Mouse (Mus musculus): ENCODE measurements around the gene Gm42742.

Gene Gm42742

DNA sequence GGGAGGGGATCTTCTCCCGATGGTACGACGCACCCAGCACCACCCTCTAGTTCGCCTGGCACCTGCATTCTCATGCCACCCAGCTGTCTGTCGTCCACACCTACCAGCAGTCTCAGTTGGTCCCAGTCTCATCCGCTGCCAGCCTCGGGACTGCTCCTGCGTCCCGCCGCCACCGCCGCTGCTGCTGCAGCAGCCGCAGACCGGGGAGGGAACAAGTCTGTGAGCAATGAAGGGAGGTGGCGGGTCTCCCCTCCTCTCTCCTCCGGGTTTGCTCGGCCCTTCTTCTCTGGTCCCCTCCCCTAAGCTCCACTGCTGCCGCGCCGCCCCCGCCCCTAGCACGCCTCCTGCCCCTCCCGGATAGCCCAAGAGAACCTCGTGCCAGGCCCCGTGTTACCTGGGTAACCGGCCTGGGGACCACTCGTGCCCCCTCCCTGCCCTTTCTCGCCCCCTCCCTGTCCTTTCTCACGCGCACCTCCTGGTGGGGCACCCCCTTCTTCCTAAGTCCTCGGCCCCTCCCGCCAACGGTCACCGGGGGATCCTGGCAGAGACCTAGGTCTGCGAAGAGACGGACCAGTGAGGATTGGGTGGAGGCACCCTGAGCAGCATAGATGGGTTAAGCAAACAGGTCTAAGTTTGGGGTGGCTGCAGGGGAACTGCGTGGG lies at the start of gene Gm42742, which contains the start of gene Prrt2:
Gene Gm42742, minus strand, starts transcription at position 197 of the 662 bp plus-strand sequence.
Gene Prrt2, minus strand, starts transcription at position 311 of the 662 bp plus-strand sequence.
- DNase-seq (ENCODE audit: low read depth, low spot score), result no peak

DNA sequence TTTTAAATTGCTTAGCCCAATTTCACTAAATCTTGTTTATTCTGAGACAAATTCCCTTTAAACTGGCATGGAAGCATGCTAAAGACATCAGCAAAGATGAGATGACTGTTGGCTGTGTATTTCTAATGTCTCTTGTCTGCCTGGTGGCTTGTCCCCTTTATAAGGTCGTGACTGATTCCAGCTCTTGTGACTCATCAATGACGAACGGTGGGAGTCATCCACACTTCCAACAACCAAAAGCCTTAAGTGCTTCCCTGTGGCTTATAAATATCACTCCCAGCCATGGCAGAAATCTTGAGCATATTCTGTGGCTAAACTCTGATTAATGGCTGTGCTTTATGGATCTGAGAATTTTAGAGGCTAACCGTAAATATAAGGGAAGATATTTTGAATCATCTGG lies 45.4 kb upstream of the Gm42742 start:
- peak; percentile 34 for DNase-seq (ENCODE audit: low read depth, low spot score)

DNA sequence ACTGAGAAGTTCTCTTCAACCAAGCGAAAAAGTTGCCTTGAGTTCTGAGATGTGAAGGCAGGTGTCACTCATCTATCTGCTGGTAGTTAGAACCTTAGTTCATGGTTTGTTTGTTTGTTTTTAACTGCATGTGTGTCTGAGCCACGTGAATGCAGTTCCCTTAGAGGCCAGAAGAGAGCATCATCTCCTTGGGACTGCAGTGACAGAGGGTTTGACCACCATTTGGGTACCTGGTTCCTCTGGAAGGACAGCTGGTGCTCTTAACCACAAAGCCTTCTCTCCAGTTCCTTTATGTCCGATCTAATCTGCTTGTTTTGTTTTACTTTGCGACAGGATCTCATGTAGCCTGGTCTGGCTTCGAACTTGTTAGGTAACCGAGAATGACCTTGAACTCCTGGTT lies 44.6 kb upstream of the Gm42742 start:
- no peak for DNase-seq (ENCODE audit: low read depth, low spot score)

DNA sequence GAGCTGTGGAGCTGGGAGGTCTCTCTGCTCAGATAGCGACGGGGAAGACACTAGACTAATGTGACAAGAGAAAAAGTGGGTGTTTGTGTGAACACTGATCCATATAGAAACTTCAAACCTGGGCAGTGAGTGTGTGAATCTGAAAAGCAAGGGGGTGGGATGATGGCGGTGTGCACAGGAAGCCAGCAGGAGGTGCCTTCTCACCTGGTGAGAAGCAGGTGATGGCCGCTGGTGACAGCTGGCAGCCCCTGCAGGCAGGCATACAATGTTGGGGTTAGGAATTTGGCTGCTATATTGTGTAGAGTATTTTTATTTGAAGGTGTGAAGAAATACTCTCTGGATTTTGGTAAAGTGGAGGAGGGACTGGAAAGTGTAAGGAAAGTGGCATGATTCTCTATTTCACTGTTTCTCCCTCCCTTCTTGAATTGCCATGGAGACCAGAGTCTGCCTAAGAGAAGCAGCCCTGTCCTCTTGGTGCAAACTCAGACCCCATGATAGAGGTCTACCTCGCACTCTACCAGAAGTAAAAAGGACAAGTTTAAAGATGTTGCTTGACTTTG lies 34.2 kb upstream of the Gm42742 start:
- DNase-seq (ENCODE audit: low read depth, low spot score), result no peak

DNA sequence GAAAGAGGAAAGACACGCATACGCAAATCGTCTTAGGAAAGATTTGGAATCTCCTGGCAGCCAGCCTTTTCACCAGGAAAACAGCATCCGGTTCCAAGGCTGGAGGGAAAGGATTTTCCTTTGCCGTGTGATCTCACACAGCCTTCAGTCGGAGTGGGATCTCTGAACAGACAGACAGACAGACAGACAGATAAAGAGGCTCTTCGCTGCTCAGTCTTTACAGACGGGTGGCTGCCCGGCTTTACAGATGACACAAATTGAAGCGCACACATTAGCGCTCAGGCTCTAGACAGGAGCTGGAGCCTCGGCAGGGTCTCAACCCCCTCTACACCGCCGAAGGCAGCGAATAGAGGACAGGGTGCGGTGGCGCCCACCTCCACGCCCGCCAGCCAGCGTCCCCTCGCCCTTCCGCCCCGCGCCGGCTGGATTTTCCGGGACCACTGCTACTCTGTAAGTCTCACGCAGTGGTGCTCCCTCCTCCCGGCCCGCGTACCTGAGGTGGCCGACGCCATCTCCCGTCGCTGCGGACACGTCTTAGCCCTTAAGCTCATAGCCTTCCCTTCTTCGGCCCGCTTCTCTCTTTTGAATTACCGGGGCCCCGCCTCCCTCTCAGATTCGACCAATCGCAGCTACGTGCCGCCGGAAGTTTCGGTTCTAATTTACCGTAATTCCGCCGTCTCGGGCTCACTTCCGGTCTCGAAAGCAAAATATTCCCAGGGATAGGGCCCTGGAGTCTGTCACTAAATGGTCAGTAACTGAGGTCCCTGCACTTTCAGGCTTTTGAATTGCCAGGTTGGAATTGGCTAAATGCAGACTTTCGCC lies 21.2 kb upstream of the Gm42742 start, which contains the start of gene Kif22:
Gene Kif22, minus strand, starts transcription at position 621 of the 822 bp plus-strand sequence.
- DNase-seq (ENCODE audit: low read depth, low spot score), result peak; percentile 88

DNA sequence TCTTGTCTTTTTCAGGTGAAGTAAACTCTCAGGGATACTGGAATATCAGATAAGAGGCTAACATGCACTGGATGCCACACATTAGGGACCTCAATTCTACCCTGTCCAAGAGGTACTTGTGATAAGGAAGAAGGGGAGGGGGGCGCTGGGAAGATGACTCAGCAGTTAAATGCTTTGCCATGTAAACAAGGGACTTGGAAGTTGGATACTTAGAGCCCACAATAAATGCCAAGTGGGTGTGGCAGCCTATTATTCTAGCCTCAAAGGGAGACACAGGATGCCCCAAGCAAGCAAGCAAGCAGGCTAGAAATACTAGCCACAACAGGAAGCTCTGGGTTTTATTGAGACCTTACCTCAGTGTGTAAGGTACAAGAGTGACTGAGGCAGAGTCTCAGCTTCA lies 10.3 kb upstream of the Gm42742 start:
- peak; percentile 20 for DNase-seq (ENCODE audit: low read depth, low spot score)

DNA sequence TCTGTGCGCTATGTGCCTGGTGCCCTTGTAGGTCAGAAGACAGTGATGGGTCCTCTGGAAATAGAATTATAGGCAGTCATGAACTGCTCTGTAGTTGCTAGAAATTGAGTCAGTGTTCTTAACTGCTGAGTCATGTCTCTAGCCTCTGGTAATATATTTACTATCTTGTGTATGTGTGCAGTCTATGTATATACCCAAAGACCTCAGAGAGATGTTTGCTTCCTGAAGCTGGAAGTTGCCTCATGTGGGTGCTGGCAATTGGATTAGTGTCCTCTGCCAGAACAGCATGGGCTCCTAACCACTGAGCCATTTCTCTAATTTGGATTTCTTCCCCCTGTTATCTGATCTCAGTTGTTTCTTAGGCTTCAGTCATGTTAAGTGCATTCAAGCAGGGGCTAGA lies 9.3 kb upstream of the Gm42742 start:
- DNase-seq (ENCODE audit: low read depth, low spot score), result peak; percentile 49

DNA sequence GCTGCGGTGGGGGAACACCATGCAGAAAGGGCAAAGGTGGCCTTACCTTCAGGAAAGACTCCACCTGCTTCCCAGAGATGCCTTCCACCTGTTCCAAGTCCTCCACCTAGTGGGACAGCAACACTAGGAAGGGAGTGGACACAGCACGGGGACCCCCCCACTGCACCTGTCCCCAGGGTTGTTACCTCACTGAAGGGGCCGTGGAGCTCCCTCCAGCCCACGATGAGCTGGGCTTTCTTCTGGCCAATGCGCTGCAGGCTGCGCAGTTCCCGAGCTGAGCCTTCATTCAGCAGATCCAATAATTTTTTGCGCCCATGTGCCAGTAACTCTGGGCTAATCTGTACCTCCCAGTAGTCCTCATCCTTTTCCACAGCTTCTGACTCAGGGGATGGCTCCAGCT lies 7.0 kb upstream of the Gm42742 start:
- DNase-seq (ENCODE audit: low read depth, low spot score), result no peak

DNA sequence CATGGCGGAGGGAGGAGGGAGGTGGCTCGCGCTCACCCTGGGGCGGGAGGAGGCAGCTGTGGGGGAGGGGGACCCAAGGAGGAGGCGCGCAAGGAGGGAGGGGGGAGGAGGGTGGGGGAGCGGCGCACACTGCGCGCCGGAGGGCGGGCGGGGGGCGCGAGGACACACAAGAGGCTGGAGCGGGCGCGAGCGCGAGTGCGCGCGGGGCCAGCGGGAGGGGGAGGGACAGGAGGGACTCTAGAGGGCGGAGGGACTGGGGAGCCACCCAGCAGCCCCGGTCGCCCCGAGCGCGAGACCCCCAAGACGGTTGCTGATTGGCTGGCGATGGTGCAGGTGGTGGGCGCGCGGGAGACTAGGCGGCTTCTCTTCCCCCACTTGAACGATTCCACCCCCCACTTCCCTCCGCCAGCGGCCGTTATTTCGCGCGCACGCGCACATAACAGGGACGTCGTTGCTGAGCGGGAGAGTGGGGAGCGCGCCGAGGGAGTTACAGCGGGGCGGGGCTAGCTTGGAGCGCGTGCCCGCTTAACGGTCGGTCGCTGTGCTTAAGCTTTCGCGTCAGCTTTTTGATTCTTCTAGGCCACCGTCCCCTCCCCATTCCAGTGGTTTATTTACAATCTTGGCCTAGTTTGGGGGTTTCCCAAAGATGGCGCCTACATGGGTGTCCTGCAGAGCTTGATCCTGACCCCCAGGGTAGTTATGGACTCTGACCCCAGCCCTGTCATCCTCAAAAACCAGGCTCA lies 6.3 kb upstream of the Gm42742 start, which contains the start of gene Maz:
Gene Maz, minus strand, starts transcription at position 54 of the 743 bp plus-strand sequence.
- DNase-seq (ENCODE audit: low read depth, low spot score), result peak; percentile 96

DNA sequence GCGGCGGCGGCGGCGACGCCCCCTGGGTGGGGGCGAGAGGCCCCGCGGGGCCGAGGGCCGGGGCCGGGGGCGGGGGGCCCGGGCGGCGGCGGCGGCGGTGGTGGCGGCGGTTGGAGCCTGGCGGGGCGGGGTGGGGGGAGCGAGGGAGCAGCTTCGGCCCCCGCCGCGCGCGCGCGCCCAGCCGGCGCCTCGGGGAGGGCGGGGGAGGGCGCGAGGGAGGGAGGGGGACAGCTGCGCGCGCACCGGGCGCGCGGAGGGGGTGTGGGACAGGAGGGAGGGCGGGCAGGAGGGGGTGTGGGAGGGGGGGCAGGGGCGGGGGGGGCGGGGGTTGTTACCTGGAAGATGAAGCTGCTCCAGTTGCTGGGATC lies 5.7 kb upstream of the Gm42742 start:
- DNase-seq (ENCODE audit: low read depth, low spot score), result no peak

DNA sequence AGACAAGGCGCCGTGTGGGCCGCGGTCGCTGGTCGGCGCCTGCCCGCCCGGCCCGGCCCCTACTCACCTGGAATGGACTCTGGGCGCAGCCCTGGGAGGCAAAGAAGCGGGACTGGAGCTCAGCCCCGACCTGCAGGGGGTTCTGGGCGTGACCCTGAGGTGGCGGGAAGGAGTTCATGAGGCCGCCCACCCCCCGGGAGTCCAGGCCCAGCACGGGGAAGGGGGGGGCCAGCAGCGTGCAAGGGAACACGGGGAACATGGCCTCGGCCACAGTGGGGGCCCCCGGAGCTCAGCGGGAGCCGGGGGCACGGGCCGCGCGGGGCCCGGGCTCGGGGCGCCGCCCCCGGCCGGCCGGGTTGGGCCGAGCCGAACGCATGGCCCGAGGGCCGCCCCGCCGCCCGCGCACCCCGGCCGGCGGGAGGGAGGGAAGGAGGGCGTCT lies 5.3 kb upstream of the Gm42742 start:
- DNase-seq (ENCODE audit: low read depth, low spot score), result peak; percentile 50

DNA sequence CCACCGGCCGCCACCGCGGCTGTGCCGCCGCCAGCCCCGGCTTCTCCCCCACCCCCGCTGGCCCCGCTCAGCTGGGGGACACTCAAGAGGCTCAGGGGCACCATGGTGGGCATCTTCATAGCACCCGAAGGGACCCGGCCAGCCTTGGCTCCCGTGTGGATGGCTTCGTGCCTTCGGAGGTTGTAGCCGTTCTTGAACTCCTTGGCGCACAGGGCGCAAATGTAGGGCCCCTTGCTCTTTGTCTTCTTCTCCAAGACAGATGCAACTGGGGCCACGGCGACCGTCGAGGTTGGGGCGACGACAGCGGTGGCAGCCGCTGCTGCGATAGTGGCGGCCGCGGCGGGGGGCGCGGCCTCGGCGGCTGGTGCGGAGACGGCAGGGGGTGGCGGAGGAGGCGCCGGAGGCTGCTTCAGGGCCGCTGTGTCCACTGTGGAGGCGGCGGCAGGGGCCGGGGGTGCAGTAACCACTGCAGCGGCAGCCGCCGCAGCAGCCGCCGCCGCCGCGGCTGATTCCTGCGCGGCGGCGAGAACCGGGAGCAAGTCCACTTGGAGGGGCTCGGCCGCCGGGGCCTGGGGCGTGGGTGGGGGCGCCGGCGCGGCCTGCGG lies 4.8 kb upstream of the Gm42742 start:
- DNase-seq (ENCODE audit: low read depth, low spot score), result peak; percentile 33

DNA sequence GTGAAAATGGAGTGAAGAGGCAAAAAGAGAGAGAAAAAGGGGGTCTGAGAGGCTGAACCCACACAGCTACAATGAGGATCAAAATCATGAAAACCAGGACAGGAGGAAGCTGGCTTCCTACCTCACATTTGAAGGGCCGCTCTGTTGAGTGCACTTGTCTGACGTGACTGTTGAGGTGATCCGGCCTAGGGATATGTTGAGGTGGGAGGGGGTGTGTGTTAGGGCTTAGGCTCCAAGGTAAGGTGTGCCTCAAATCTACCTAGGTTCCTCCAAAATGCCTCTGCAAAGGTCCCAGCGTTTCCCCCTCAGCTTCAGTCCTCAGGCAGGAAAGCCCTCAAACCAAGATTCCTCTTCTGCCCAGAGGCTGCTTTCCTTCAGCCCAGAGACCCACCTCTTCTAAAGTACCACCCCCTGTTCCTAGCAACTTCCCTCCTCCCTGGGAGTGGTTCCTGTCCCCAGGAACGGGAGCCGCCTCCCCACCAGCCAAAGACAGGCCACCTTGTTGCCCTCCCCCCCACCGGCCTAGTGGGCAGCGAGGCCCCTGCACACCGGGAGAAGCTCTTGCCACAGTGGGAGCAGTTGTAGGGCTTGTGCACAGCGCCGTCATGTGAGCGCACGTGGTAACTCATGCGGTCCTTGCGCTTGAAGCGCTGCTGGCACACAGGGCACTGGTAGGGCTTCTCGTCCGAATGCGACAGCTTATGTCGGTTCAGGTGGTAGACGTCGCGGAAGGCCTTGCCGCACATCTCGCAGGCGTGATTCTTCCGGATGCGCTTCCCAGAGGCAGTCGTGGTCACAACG lies 4.1 kb upstream of the Gm42742 start:
- peak; percentile 77 for DNase-seq (ENCODE audit: low read depth, low spot score)

DNA sequence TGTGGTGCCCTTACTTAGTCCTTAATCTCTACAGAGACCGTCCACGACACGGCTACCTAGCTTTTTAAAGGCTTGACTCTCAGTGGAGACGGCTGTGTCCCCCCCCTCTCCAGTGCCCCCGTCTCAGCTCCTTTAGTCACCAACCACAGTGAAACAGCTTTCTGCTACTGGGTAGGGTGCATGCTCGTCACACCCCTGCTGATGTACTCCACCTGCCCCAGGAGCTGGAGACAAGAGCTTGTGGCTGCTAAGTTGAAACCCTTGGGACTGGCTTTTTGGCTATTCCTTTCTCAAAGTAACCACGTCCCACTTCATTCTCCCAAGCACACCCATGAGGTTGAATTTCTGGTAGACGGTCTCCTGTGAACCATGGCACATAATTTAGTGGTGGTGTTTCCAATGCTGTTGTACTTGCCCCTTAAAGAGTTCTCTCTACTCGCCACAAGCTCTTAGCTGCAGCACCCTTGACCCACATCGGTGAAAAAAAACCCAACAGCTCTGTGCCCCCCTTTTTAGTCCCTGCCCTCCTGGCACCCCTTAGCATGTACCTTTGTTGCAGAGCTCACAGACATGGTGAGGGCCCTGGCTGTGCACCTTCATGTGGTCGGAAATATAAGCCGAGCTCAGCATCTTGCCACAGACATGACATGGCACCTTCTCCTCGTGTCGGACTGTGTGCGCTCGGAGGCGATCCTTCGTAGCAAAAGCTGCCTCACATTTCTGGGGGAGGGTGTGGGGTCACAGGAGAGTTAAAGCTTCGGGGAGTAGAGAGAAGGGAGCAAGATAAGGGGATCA lies 3.2 kb upstream of the Gm42742 start:
- peak; percentile 23 for DNase-seq (ENCODE audit: low read depth, low spot score)

DNA sequence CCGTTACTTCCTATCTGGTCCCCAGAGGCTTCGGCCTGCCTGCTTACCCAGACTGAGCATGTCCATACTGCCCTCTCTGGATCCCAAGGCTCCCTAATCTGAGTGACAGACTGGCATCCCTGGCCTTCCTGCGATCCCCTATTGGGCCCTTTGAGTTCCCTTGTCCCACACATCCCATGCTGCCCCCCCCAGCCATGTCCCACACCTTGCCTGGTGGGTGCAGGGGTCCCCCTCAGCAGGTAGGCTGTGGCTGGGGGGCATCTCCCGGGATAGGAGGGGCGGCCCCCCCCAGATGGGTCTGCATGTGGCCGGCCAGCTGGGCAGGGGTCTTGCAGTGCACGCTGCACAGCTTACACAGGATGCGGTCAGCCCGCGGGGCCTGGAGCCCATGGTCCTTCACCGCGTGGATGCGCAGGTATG lies 2.4 kb upstream of the Gm42742 start:
- DNase-seq (ENCODE audit: low read depth, low spot score), result no peak

DNA sequence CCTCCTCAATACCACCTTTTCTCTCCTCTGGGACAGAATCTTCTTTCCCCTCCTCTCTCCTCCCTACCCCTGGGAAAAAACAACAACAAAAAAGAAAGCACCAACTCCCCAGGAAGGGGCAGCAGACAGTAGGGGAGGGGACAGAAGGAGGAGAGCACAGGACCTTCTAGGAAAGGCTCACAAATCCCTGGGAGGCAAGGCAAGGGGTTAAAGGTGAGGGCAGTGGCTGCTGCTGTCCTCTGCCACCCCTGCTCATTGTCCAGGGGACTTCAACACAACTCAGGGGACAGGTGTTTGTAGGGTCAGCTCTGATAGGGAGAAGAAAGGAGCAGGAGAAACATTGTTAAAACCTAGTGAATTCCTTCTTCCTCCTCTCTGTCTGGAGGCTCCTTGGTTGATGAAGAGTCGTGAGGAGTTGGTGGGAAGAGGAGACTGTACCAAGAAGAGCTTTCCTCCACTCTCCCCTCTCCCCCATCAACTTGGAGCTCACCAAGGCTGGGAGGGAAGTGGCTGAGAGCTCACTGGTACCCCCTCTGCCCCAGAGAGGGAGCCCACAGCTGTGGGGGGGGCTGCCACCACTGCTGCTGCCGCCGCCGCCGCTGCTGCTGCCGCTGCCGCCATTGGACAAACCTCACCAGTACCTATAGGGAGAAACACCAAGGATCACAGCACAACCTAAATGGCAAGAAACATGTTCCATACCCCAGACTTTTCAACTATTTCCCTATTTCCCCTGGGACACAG lies 1.8 kb upstream of the Gm42742 start:
- DNase-seq (ENCODE audit: low read depth, low spot score), result no peak

DNA sequence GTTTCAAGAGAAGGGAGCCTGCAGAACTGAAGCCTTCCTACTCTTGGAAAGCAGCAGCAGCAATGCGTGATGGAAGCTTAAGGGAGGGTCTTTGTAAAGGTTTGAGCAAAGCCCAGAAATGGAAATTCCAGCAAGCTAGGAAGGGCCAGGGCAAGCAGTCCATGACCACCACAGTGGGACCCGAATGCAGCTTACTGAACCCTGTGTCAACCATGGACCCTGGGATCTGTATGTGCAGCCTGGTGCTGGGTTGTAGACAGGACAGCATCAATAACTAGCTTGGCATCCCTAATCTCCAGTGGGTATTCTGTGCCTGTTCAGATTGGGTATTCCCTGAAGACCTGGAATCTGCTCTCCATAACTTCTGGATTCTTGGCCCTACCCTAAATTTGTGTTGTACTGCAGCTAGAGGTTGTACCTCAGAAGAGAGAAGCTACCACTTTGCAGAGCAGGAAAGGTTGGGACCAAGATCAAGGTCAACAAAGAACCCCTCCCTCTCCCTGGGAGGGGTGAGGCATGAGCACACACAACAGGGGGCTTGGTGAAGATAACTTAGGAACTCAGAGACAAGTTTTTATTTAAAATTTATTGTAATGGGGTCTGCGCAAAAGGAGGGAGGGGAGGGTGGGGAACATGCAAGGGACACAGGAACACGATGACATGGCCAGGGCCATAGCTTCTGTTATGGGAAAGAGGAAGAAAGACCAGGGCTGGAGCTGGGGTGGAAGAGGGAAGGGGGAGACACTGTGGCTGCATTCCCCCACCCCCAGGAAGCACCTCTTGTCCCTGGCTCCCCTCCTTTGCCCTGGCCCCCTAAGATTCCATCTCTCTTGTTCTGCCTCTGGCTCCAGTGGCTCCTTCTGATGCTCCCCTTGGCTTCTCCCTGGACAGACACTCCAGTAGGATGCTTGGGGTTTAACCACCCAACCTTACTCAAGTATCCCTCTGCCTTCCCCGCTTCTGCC lies 948 bp upstream of the Gm42742 start:
- DNase-seq (ENCODE audit: low read depth, low spot score), result no peak

DNA sequence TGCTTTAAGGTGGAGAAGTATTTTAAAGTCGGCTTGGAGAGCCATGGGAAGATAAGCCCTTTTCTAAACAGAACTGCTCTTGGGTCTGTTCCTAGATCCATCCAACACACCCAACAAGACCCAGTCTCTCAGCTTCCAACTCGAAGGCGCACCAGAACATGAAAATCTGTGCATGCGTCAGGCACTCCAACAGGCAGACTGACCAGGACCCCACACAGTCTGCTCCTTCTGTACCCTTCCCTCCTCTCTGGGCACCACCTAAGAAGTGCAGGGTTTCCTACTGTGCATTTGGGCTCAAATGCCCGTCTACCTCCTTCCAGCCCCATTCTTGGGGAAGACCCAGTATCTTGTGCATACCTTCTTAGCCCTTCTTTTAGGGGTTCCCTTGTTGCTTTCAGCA lies 406 bp downstream of the Gm42742 start:
- no peak for DNase-seq (ENCODE audit: low read depth, low spot score)
